Mouse (Mus musculus) G1E-ER4 (cell line): ENCODE data around the gene Flvcr1. TPM values are rescaled to one million over a fixed set of nuclear protein-coding genes. Genes with fewer than 3 reads are reported as not detected.

Experiments
- GATA1 ChIP-seq: IDR thresholded peaks from one replicate; pipeline ENCODE4 v1.8.0; 2012; ENCODE audit warnings: low read length, inconsistent platforms
- polyA plus RNA-seq: library from polyadenylated mRNA; stranded (reverse); fragments of >175 nt; gene quantifications from 2 replicates; pipeline ENCODE4 v1.2.3, GENCODE M21; 2012

Flvcr1 gene
- polyA plus RNA-seq, result 16.7 and 23.0 TPM in 2 replicates

GRCm38 (mm10) chr1:191026021-191026713 lies at the start of gene Flvcr1:
Gene Flvcr1 (minus strand): TSS chr1:191026158.
- no peak for TF ChIP-seq GATA1

- no peak for TF ChIP-seq GATA1
These were observed 49.4 kb upstream of the Flvcr1 start for GRCm38 (mm10) chr1:191075199-191075883.

GRCm38 (mm10) chr1:191073486-191073885 lies 47.5 kb upstream of the Flvcr1 start:
- TF ChIP-seq GATA1, result peak; percentile 69

GRCm38 (mm10) chr1:191073001-191073400 lies 47.0 kb upstream of the Flvcr1 start:
- no peak for TF ChIP-seq GATA1

- no peak for TF ChIP-seq GATA1
These were observed 46.5 kb upstream of the Flvcr1 start for GRCm38 (mm10) chr1:191072329-191072913.

GRCm38 (mm10) chr1:191071613-191072012 lies 45.7 kb upstream of the Flvcr1 start:
- no peak for TF ChIP-seq GATA1

- no peak for TF ChIP-seq GATA1
These were observed 44.3 kb upstream of the Flvcr1 start for GRCm38 (mm10) chr1:191070259-191070658.

- no peak for TF ChIP-seq GATA1
These were observed 42.4 kb upstream of the Flvcr1 start for GRCm38 (mm10) chr1:191068377-191068776.

GRCm38 (mm10) chr1:191065188-191065587 lies 39.2 kb upstream of the Flvcr1 start:
- TF ChIP-seq GATA1, result no peak

- no peak for TF ChIP-seq GATA1
These were observed 38.6 kb upstream of the Flvcr1 start for GRCm38 (mm10) chr1:191064535-191064934.

GRCm38 (mm10) chr1:191063700-191064099 lies 37.7 kb upstream of the Flvcr1 start:
- no peak for TF ChIP-seq GATA1

- no peak for TF ChIP-seq GATA1
These were observed 37.0 kb upstream of the Flvcr1 start, which contains the start of the genes Tatdn3 and Nsl1 for GRCm38 (mm10) chr1:191062781-191063485. Gene Tatdn3 (minus strand): TSS chr1:191062932. Gene Nsl1 (plus strand): TSS chr1:191063012.

GRCm38 (mm10) chr1:191062241-191062780 lies 36.4 kb upstream of the Flvcr1 start:
- TF ChIP-seq GATA1, result no peak

GRCm38 (mm10) chr1:191057461-191057860 lies 31.5 kb upstream of the Flvcr1 start:
- TF ChIP-seq GATA1, result no peak

GRCm38 (mm10) chr1:191055533-191055873 lies 29.5 kb upstream of the Flvcr1 start:
- TF ChIP-seq GATA1, result no peak

- TF ChIP-seq GATA1, result peak; percentile 93
These were observed 29.0 kb upstream of the Flvcr1 start for GRCm38 (mm10) chr1:191054870-191055532.
